Comparison of ENCODE assay signal across 21 mouse cellular contexts in genomic region chr16:90318372-90318926, GRCm38 (mm10). TPM values are rescaled to one million over a fixed set of nuclear protein-coding genes. Genes with fewer than 3 reads are reported as not detected.
DNase-seq lines count a peak whose midpoint lies in the region; ATAC-seq and TF ChIP-seq lines count a peak whose summit lies in the region.
"Had no signal": no experiment of that assay in that cellular context is flagged by ENCODE, and none has a peak within 500 bp of the region (broad histone marks: within the 10 kb centered on the region; RNA-seq: fewer than 3 reads in every experiment).

No protein-coding gene starts in this region.

- no peak for TF ChIP-seq CTCF in forebrain, postnatal 0 days (IDR thresholded peaks at IDR 0.05; ENCODE audit: low read depth)
- TF ChIP-seq CTCF in midbrain, postnatal 0 days (IDR thresholded peaks at IDR 0.05), result no peak
- TF ChIP-seq CTCF in thymus, adult 2 months (IDR thresholded peaks at IDR 0.05; ENCODE audit: borderline replicate concordance, control insufficient read depth, extremely low read depth, insufficient read depth, low read length, poor library complexity), result no peak

- H3K27me3 ChIP-seq in forebrain, postnatal 0 days (ENCODE audit: insufficient read depth, low read length), result no peaks in the 10 kb centered on the region
- H3K27me3 ChIP-seq in forebrain, embryonic 15.5 days, result no peaks in the 10 kb centered on the region
- H3K27me3 ChIP-seq in midbrain, embryonic 14.5 days (ENCODE audit: control insufficient read depth, insufficient read depth, low read length), result no peaks in the 10 kb centered on the region
- no peaks in the 10 kb centered on the region for H3K27me3 ChIP-seq in midbrain, postnatal 0 days (ENCODE audit: insufficient read depth, low read length)
- no peaks in the 10 kb centered on the region for H3K27me3 ChIP-seq in thymus, adult 2 months (ENCODE audit: control insufficient read depth, insufficient read depth, low read length)
- H3K27me3 ChIP-seq: embryonic facial prominence, embryonic 13.5 days; heart, embryonic 15.5 days had no signal

- no peak overlapping the region for H3K9ac ChIP-seq in forebrain, postnatal 0 days
- H3K9ac ChIP-seq in forebrain, embryonic 15.5 days (replicated peaks), result no peak overlapping the region
- H3K9ac ChIP-seq in midbrain, embryonic 14.5 days (replicated peaks; ENCODE audit: low read length), result no peak overlapping the region
- H3K9ac ChIP-seq in midbrain, postnatal 0 days (replicated peaks; ENCODE audit: low read length, poor library complexity, severe bottlenecking), result no peak overlapping the region
- H3K9ac ChIP-seq: embryonic facial prominence, embryonic 13.5 days; forebrain, embryonic 12.5 days; heart, embryonic 15.5 days; hindbrain, embryonic 14.5 days had no signal

- H3K4me2 ChIP-seq in forebrain, postnatal 0 days (ENCODE audit: low read depth), result 0 out of 2 replicates have a peak overlapping the region, but pooled peaks have one; percentile 13
- no peak overlapping the region for H3K4me2 ChIP-seq in forebrain, embryonic 15.5 days (replicated peaks)
- no peak overlapping the region for H3K4me2 ChIP-seq in midbrain, embryonic 14.5 days (ENCODE audit: low read length)
- no peak overlapping the region for H3K4me2 ChIP-seq in midbrain, postnatal 0 days (ENCODE audit: low read depth, low read length, poor library complexity, severe bottlenecking)
- H3K4me2 ChIP-seq: embryonic facial prominence, embryonic 13.5 days; forebrain, embryonic 12.5 days; heart, embryonic 11.5 days; heart, embryonic 15.5 days; hindbrain, embryonic 14.5 days had no signal

- WGBS in forebrain, postnatal 0 days, result 17% methylated on average over 12 of the region's 12 CpGs
- WGBS in forebrain, embryonic 15.5 days, result 13% methylated on average over 12 of the region's 12 CpGs
- 59% methylated on average over 12 of the region's 12 CpGs for WGBS in midbrain, embryonic 14.5 days
- WGBS in midbrain, postnatal 0 days, result 62% methylated on average over 12 of the region's 12 CpGs
- 84% methylated on average over 12 of the region's 12 CpGs for WGBS in thymus, adult 2 months

- no peak overlapping the region for H3K4me3 ChIP-seq in forebrain, postnatal 0 days (ENCODE audit: low read depth, low read length)
- no peak overlapping the region for H3K4me3 ChIP-seq in forebrain, embryonic 15.5 days
- H3K4me3 ChIP-seq in midbrain, embryonic 14.5 days (replicated peaks; ENCODE audit: low read depth, low read length), result no peak overlapping the region
- no peak overlapping the region for H3K4me3 ChIP-seq in midbrain, postnatal 0 days (ENCODE audit: low read depth, low read length)
- no peak overlapping the region for H3K4me3 ChIP-seq in thymus, adult 2 months (ENCODE audit: control insufficient read depth, insufficient read depth, low read length)
- H3K4me3 ChIP-seq: embryonic facial prominence, embryonic 13.5 days; forebrain, embryonic 12.5 days; gastrocnemius, adult 2 months; heart, embryonic 15.5 days had no signal

- no peaks in the 10 kb centered on the region for H3K9me3 ChIP-seq in forebrain, postnatal 0 days (ENCODE audit: low read length)
- no peaks in the 10 kb centered on the region for H3K9me3 ChIP-seq in forebrain, embryonic 15.5 days
- no peaks in the 10 kb centered on the region for H3K9me3 ChIP-seq in midbrain, embryonic 14.5 days (ENCODE audit: control insufficient read depth, low read length)
- H3K9me3 ChIP-seq in midbrain, postnatal 0 days (ENCODE audit: low read length), result no peaks in the 10 kb centered on the region
- H3K9me3 ChIP-seq: embryonic facial prominence, embryonic 13.5 days; forebrain, embryonic 12.5 days; heart, embryonic 15.5 days had no signal

- no peaks in the 10 kb centered on the region for H3K36me3 ChIP-seq in forebrain, postnatal 0 days (ENCODE audit: insufficient read depth)
- no peaks in the 10 kb centered on the region for H3K36me3 ChIP-seq in forebrain, embryonic 15.5 days
- no peaks in the 10 kb centered on the region for H3K36me3 ChIP-seq in midbrain, embryonic 14.5 days (ENCODE audit: control insufficient read depth, insufficient read depth, low read length)
- no peaks in the 10 kb centered on the region for H3K36me3 ChIP-seq in midbrain, postnatal 0 days (ENCODE audit: insufficient read depth, low read length)
- H3K36me3 ChIP-seq in thymus, adult 2 months (ENCODE audit: control insufficient read depth, insufficient read depth, low read length), result no peaks in the 10 kb centered on the region
- H3K36me3 ChIP-seq: embryonic facial prominence, embryonic 13.5 days; forebrain, embryonic 12.5 days; heart, embryonic 15.5 days had no signal

- H3K4me1 ChIP-seq in forebrain, postnatal 0 days (ENCODE audit: insufficient read depth), result no peaks in the 10 kb centered on the region
- peaks cover 10% of the 10 kb centered on the region for H3K4me1 ChIP-seq in forebrain, embryonic 15.5 days
- H3K4me1 ChIP-seq in midbrain, embryonic 14.5 days (ENCODE audit: control insufficient read depth, insufficient read depth, low read length), result peaks cover 4% of the 10 kb centered on the region; the same call in 1 of the 2 replicates
- H3K4me1 ChIP-seq in midbrain, postnatal 0 days (ENCODE audit: insufficient read depth, low read length), result no peaks in the 10 kb centered on the region
- no peaks in the 10 kb centered on the region for H3K4me1 ChIP-seq in thymus, adult 2 months (replicated peaks; ENCODE audit: control insufficient read depth, insufficient read depth, low read length)
- H3K4me1 ChIP-seq: heart, embryonic 15.5 days had no signal

- no peak overlapping the region for H3K27ac ChIP-seq in forebrain, postnatal 0 days (ENCODE audit: low read depth, low read length)
- H3K27ac ChIP-seq in forebrain, embryonic 15.5 days (replicated peaks), result no peak overlapping the region
- 0 out of 2 replicates have a peak overlapping the region, but pooled peaks have one; percentile 32 for H3K27ac ChIP-seq in midbrain, embryonic 14.5 days (replicated peaks; ENCODE audit: low read depth, low read length)
- no peak overlapping the region for H3K27ac ChIP-seq in midbrain, postnatal 0 days (ENCODE audit: low read depth, low read length)
- no peak overlapping the region for H3K27ac ChIP-seq in thymus, adult 2 months (ENCODE audit: control insufficient read depth, insufficient read depth, low read length)
- H3K27ac ChIP-seq: embryonic facial prominence, embryonic 13.5 days; forebrain, embryonic 12.5 days; gastrocnemius, adult 2 months; heart, embryonic 15.5 days; hindbrain, embryonic 14.5 days had no signal

- no peak for DNase-seq in forebrain, postnatal 0 days
- DNase-seq in midbrain, embryonic 14.5 days, result peak; percentile 36
- DNase-seq in midbrain, postnatal 0 days (ENCODE audit: low spot score), result no peak
- peak; percentile 30 for DNase-seq in brain, adult 2 months (ENCODE audit: low read depth, low spot score)
- DNase-seq in retina, postnatal 1 day, result peak; percentile 34
- no peak for DNase-seq in thymus, adult 2 months
- DNase-seq: adrenal gland, postnatal 10 days; cerebellum, adult 18-20 months; cerebellum, postnatal 25 days; gastrocnemius, adult 2 months; gastrocnemius, postnatal 36 days; heart, adult 18-20 months; heart, postnatal 14 days; kidney, adult 2 months had no signal

- no peak for TF ChIP-seq POLR2A in thymus, adult 2 months (IDR thresholded peaks at IDR 0.05; ENCODE audit: control insufficient read depth, extremely low read depth, insufficient read depth, low read length, poor library complexity)

- ATAC-seq in forebrain, postnatal 0 days, result no peak
- ATAC-seq in forebrain, embryonic 15.5 days (replicated peaks), result no peak
- ATAC-seq in midbrain, embryonic 14.5 days (ENCODE audit: low FRiP score, low TSS enrichment), result no peak
- ATAC-seq in midbrain, postnatal 0 days (ENCODE audit: low FRiP score), result no peak
- ATAC-seq: intestine, embryonic 16.5 days had no signal

RNA-seq across cellular contexts. Expression of gene Scaf4, which starts 34.1 kb away (rescaled TPM):
- 10.7 and 15.7 TPM in 2 replicates for total RNA-seq in forebrain, postnatal 0 days (2014; rRNA removed)
- polyA plus RNA-seq in forebrain, postnatal 0 days (2015; fragmentation: Nextera tagmentation; extraction: Ambion mirVana), result 12.2 and 16.9 TPM in 2 replicates
- polyA plus RNA-seq in forebrain, embryonic 15.5 days (2015; fragmentation: Nextera tagmentation; extraction: Ambion mirVana), result 25.0 and 28.5 TPM in 2 replicates
- 18.9 and 28.2 TPM in 2 replicates for polyA plus RNA-seq in midbrain, embryonic 14.5 days (2014; fragmentation: Nextera tagmentation; extraction: Ambion mirVana)
- total RNA-seq in midbrain, postnatal 0 days (2014; rRNA removed), result 10.7 and 25.5 TPM in 2 replicates
- polyA plus RNA-seq in midbrain, postnatal 0 days (2015; fragmentation: Nextera tagmentation; extraction: Ambion mirVana), result 16.9 and 17.9 TPM in 2 replicates
- 110 and 125 TPM in 2 replicates for polyA plus RNA-seq in thymus, adult 2 months (2012; rRNA removed)

Comparison
In these comparisons a context has a peak if more than half of its experiments do, and no peak if none do; other contexts are left out.
1. DNase-seq: peak in midbrain, embryonic 14.5 days (single experiment), brain, adult 2 months (single experiment) and retina, postnatal 1 day (single experiment); none in forebrain, postnatal 0 days (single experiment), midbrain, postnatal 0 days (single experiment) and thymus, adult 2 months (single experiment).